Mouse (Mus musculus) cortical plate, adult 2 months (tissue): ENCODE results near the gene Zfp831.

Experiments
- CTCF ChIP-seq: fragments of 200-500 bp; IDR thresholded peaks from 2 replicates; pipeline ENCODE4 v1.5.1; 2011; ENCODE audit warnings: mild to moderate bottlenecking, control low read depth, low read length; ENCODE audit not compliant: insufficient read depth; ENCODE audit errors: extremely low read depth
- POLR2A ChIP-seq: fragments of 200-500 bp; IDR thresholded peaks from 2 replicates; pipeline ENCODE4 v1.6.1; 2011; ENCODE audit warnings: mild to moderate bottlenecking, low read length, control low read depth; ENCODE audit not compliant: insufficient read depth; ENCODE audit errors: extremely low read depth

DNA sequence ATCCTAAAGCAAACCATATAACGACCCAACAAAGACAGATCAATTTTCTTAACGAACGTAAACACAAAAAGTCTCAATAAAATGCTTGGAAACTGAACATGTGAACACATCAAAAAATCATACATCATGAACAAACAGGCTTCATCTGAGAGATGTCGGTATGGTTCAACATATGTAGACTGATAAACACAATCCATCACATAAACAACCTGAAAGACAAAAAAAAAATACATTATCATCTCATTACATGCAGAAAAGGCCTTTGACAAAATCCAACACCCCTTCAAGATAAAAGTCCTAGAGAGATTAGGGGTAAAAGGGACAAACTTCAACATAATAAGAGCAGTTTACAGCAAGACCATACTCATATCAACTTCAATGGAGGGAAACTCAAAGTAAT is 74.5 kb downstream of the Zfp831 start:
- TF ChIP-seq CTCF = no peak
- no peak for TF ChIP-seq POLR2A
